Mouse (Mus musculus): Measurements from ENCODE around the gene Arhgap22. TPM values are rescaled to one million over a fixed set of nuclear protein-coding genes. Genes with fewer than 3 reads are reported as not detected.

The Arhgap22 gene
- total RNA-seq, 1 experiment = 5.7 TPM

GRCm38 (mm10) chr14:33282447-33282846, 68.6 kb downstream of the Arhgap22 start:
- no peak for TF ChIP-seq ZC3H11A (IDR thresholded peaks at IDR 0.05; ENCODE audit: borderline replicate concordance, low read depth, low read length)
- TF ChIP-seq ZNF384 (IDR thresholded peaks at IDR 0.05; ENCODE audit: low read depth, low read length) = no peak
- no peak for TF ChIP-seq CHD2 (IDR thresholded peaks at IDR 0.05; ENCODE audit: low read depth, low read length)
- TF ChIP-seq MAFK (IDR thresholded peaks at IDR 0.05; ENCODE audit: insufficient read depth, low read depth, low read length) = no peak
- no peak for TF ChIP-seq HCFC1 (IDR thresholded peaks at IDR 0.05; ENCODE audit: borderline replicate concordance, insufficient read depth, low read length)
- no peak overlapping the region for H3K4me3 ChIP-seq (ENCODE audit: insufficient read depth in 1 of 2, low read depth in 1 of 2, low read length in 2 of 2, poor library complexity in 1 of 2, severe bottlenecking in 1 of 2)
- no peak overlapping the region for H3K9ac ChIP-seq (ENCODE audit: insufficient read depth, low read depth, low read length, poor library complexity, severe bottlenecking)
- DNase-seq (ENCODE audit: low read depth, low spot score) = no peak
- no peak overlapping the region for H3K27ac ChIP-seq (ENCODE audit: insufficient read depth, low read depth, low read length, poor library complexity, severe bottlenecking)
- H3K4me1 ChIP-seq (ENCODE audit: control insufficient read depth in 2 of 2, insufficient read depth in 2 of 2, low read length in 2 of 2, poor library complexity in 1 of 2) = no peaks in the 10 kb centered on the region
- no peaks in the 10 kb centered on the region for H3K36me3 ChIP-seq (ENCODE audit: control insufficient read depth, insufficient read depth, low read length, poor library complexity, severe bottlenecking)
- no peaks in the 10 kb centered on the region for H3K9me3 ChIP-seq (ENCODE audit: control insufficient read depth, insufficient read depth, low read depth, low read length)
- in situ Hi-C loops (cut with MboI; ENCODE audit: low sequenced_read_pairs in 2 of 2, unreplicated experiment in 2 of 2) = no loop called here

DNA sequence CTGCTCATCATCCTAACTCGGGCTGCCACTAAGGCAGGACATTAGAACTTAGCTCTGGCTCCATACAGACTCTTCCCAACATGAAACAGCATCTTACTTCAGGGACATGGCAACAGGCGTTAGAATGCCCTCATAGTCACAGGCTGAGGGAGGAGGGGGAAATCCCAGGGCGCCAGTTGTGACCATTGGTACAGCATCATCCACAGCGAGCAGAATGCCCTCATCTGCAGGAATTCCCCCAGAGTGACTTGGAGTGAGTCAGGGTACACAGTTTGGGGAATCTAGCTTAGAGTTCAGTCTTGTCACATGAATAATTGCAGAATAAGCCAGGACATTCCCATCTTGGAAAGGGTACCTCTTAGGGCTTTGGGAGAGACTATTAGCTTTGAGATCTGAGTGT, 74.1 kb downstream of the Arhgap22 start:
- H3K9me3 ChIP-seq (ENCODE audit: control insufficient read depth, insufficient read depth, low read depth, low read length) = no peaks in the 10 kb centered on the region
- no peak for DNase-seq (ENCODE audit: low read depth, low spot score)
- no peaks in the 10 kb centered on the region for H3K4me1 ChIP-seq (ENCODE audit: control insufficient read depth in 2 of 2, insufficient read depth in 2 of 2, low read length in 2 of 2, poor library complexity in 1 of 2)
- H3K4me3 ChIP-seq (ENCODE audit: insufficient read depth in 1 of 2, low read depth in 1 of 2, low read length in 2 of 2, poor library complexity in 1 of 2, severe bottlenecking in 1 of 2) = no peak overlapping the region
- no peaks in the 10 kb centered on the region for H3K36me3 ChIP-seq (ENCODE audit: control insufficient read depth, insufficient read depth, low read length, poor library complexity, severe bottlenecking)
- H3K9ac ChIP-seq (ENCODE audit: insufficient read depth, low read depth, low read length, poor library complexity, severe bottlenecking) = no peak overlapping the region
- H3K27ac ChIP-seq (ENCODE audit: insufficient read depth, low read depth, low read length, poor library complexity, severe bottlenecking) = no peak overlapping the region
- in situ Hi-C loops (cut with MboI; ENCODE audit: low sequenced_read_pairs in 2 of 2, unreplicated experiment in 2 of 2) = no loop called here
- TF ChIP-seq MAFK (IDR thresholded peaks at IDR 0.05; ENCODE audit: insufficient read depth, low read depth, low read length) (no peak), HCFC1 (IDR thresholded peaks at IDR 0.05; ENCODE audit: borderline replicate concordance, insufficient read depth, low read length) (no peak), ZC3H11A (IDR thresholded peaks at IDR 0.05; ENCODE audit: borderline replicate concordance, low read depth, low read length) (no peak), ZNF384 (IDR thresholded peaks at IDR 0.05; ENCODE audit: low read depth, low read length) (no peak), CHD2 (IDR thresholded peaks at IDR 0.05; ENCODE audit: low read depth, low read length) (no peak)

- Histone ChIP-seq H3K36me3 (ENCODE audit: control insufficient read depth, insufficient read depth, low read length, poor library complexity, severe bottlenecking) (no peaks in the 10 kb centered on the region), H3K27ac (ENCODE audit: insufficient read depth, low read depth, low read length, poor library complexity, severe bottlenecking) (no peak overlapping the region), H3K9me3 (ENCODE audit: control insufficient read depth, insufficient read depth, low read depth, low read length) (no peaks in the 10 kb centered on the region), H3K4me1 (ENCODE audit: control insufficient read depth in 2 of 2, insufficient read depth in 2 of 2, low read length in 2 of 2, poor library complexity in 1 of 2) (no peaks in the 10 kb centered on the region), H3K4me3 (ENCODE audit: insufficient read depth in 1 of 2, low read depth in 1 of 2, low read length in 2 of 2, poor library complexity in 1 of 2, severe bottlenecking in 1 of 2) (no peak overlapping the region), H3K9ac (ENCODE audit: insufficient read depth, low read depth, low read length, poor library complexity, severe bottlenecking) (no peak overlapping the region)
- no peak for TF ChIP-seq MAFK (IDR thresholded peaks at IDR 0.05; ENCODE audit: insufficient read depth, low read depth, low read length)
- TF ChIP-seq HCFC1 (IDR thresholded peaks at IDR 0.05; ENCODE audit: borderline replicate concordance, insufficient read depth, low read length) = no peak
- TF ChIP-seq CHD2 (IDR thresholded peaks at IDR 0.05; ENCODE audit: low read depth, low read length) = no peak
- no peak for TF ChIP-seq ZC3H11A (IDR thresholded peaks at IDR 0.05; ENCODE audit: borderline replicate concordance, low read depth, low read length)
- no peak for TF ChIP-seq ZNF384 (IDR thresholded peaks at IDR 0.05; ENCODE audit: low read depth, low read length)
- in situ Hi-C loops (cut with MboI; ENCODE audit: low sequenced_read_pairs in 2 of 2, unreplicated experiment in 2 of 2) = no loop called here
- no peak for DNase-seq (ENCODE audit: low read depth, low spot score)
These were observed 76.2 kb downstream of the Arhgap22 start for GRCm38 (mm10) chr14:33290038-33290437.

DNA sequence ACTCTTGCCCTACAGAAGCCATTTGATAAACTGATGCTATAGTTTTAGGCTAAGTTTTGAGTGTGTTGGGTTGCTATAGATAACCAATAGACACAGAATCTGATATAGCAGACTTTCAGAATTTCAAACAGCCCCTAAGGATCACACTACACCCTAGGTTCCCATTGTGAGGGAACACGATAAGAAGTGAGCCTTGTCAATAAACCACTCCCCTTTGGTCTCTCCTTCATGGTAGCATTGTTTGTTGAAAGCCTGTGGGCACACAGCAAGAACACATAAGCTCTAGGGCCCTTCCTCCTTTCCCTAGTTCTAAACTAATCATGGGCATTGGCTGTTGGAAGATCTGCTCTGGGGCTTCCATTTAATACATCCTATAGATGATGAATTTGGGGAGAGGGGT, 80.7 kb downstream of the Arhgap22 start:
- no peak overlapping the region for H3K9ac ChIP-seq (ENCODE audit: insufficient read depth, low read depth, low read length, poor library complexity, severe bottlenecking)
- TF ChIP-seq ZC3H11A (IDR thresholded peaks at IDR 0.05; ENCODE audit: borderline replicate concordance, low read depth, low read length) (no peak), ZNF384 (IDR thresholded peaks at IDR 0.05; ENCODE audit: low read depth, low read length) (no peak), CHD2 (IDR thresholded peaks at IDR 0.05; ENCODE audit: low read depth, low read length) (no peak), MAFK (IDR thresholded peaks at IDR 0.05; ENCODE audit: insufficient read depth, low read depth, low read length) (no peak), HCFC1 (IDR thresholded peaks at IDR 0.05; ENCODE audit: borderline replicate concordance, insufficient read depth, low read length) (no peak)
- H3K36me3 ChIP-seq (ENCODE audit: control insufficient read depth, insufficient read depth, low read length, poor library complexity, severe bottlenecking) = no peaks in the 10 kb centered on the region
- no peak overlapping the region for H3K27ac ChIP-seq (ENCODE audit: insufficient read depth, low read depth, low read length, poor library complexity, severe bottlenecking)
- in situ Hi-C loops (cut with MboI; ENCODE audit: low sequenced_read_pairs in 2 of 2, unreplicated experiment in 2 of 2) = no loop called here
- no peaks in the 10 kb centered on the region for H3K9me3 ChIP-seq (ENCODE audit: control insufficient read depth, insufficient read depth, low read depth, low read length)
- no peak overlapping the region for H3K4me3 ChIP-seq (ENCODE audit: insufficient read depth in 1 of 2, low read depth in 1 of 2, low read length in 2 of 2, poor library complexity in 1 of 2, severe bottlenecking in 1 of 2)
- H3K4me1 ChIP-seq (ENCODE audit: control insufficient read depth in 2 of 2, insufficient read depth in 2 of 2, low read length in 2 of 2, poor library complexity in 1 of 2) = peaks cover 0 to 6% of the 10 kb centered on the region in 2 experiments; a peak in 1 of 4 replicates
- no peak for DNase-seq (ENCODE audit: low read depth, low spot score)
